Mouse (Mus musculus) liver, embryonic 16.5 days (tissue): ENCODE results near the gene Dscaml1. TPM values are rescaled to one million over a fixed set of nuclear protein-coding genes. Genes with fewer than 3 reads are reported as not detected.

Experiments
- ATAC-seq: fragments of 200-750 bp; cut with Nextera tagmentation; 2 replicates; pipeline ENCODE4 v1.8.0; 2017; ENCODE audit warnings: low read depth, mild to moderate bottlenecking, moderate number of reproducible peaks, moderate library complexity
- H3K27ac ChIP-seq: fragments of 300-500 bp; sonication (generic); 2 replicates; pipeline ENCODE4 v1.5.1; 2014; ENCODE audit warnings: mild to moderate bottlenecking, low read length
- H3K27me3 ChIP-seq: fragments of 300-500 bp; sonication (generic); 2 replicates; pipeline ENCODE4 v1.6.1; 2014; ENCODE audit warnings: low read depth, low read length, mixed read lengths; ENCODE audit not compliant: control insufficient read depth, insufficient read depth
- H3K36me3 ChIP-seq: fragments of 300-500 bp; sonication (generic); 2 replicates; pipeline ENCODE4 v1.6.1; 2014; ENCODE audit warnings: mild to moderate bottlenecking; ENCODE audit not compliant: control insufficient read depth, insufficient read depth
- H3K4me1 ChIP-seq: fragments of 300-500 bp; sonication (generic); 2 replicates; pipeline ENCODE4 v1.6.1; 2014; ENCODE audit warnings: low read depth, low read length, mixed read lengths; ENCODE audit not compliant: control insufficient read depth
- H3K4me2 ChIP-seq: fragments of 300-500 bp; sonication (generic); 2 replicates; pipeline ENCODE4 v1.6.1; 2014; ENCODE audit warnings: low read depth, low read length, mixed read lengths
- H3K4me3 ChIP-seq: fragments of 300-500 bp; sonication (generic); 2 replicates; pipeline ENCODE4 v1.5.1; 2014; ENCODE audit warnings: low read depth, mild to moderate bottlenecking, low read length
- H3K9ac ChIP-seq: fragments of 300-500 bp; sonication (generic); 2 replicates; pipeline ENCODE4 v1.6.1; 2014; ENCODE audit warnings: low read depth, low read length
- H3K9me3 ChIP-seq: fragments of 300-500 bp; sonication (generic); replicated peaks from 2 replicates; pipeline ENCODE4 v1.6.1; 2016; ENCODE audit warnings: low read length; ENCODE audit not compliant: control insufficient read depth
- WGBS: fragments of 180-500 bp; shearing (Covaris S2); extraction: QIAGEN DNeasy Blood & Tissue Kit; methylation state at CpG from one replicate; pipeline ENCODE4 v1.1.7; 2014; ENCODE audit not compliant: insufficient replicate concordance; 5-methylcytosine and 5-hydroxymethylcytosine counted together
- polyA plus RNA-seq: library from polyadenylated mRNA; unstranded; fragments of >200 nt; fragmentation: Nextera tagmentation; extraction: Ambion mirVana; gene quantifications from 2 replicates; pipeline ENCODE4 v1.2.1, GENCODE M21; 2015

Dscaml1 gene
- polyA plus RNA-seq, 1 experiment from 2014 or later: not detected

DNA sequence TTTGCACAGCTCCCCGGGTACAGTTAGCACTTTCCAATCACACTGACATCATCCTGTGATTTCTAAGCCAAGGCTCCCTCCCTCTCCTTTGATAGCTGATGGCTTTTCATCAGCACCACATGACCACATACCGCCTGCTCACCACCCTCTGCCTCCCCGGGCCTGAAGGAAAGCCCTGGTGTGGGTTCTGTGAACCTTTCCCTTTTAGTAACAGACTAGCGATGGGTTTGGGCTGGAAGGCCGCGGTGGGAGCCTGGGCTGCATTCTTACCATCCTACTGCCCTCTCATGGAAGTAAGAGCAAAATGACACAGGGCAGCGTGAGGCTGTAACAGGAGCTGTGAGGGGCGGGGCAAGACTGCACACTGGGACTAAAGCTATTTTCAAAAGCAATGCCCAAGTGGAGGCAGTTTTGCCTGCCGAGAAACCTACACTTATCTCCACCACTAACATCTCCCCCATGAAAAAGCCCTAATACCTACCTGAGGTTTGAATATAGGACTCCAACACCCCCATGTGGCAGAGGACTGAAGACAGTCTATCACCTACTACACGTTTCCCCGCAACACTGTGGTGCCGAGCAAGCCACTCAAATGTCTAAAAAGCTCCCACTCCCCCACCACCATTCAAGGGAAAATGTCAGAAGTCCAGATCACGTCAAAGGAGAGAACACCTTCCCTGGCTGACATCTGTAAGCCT lies 372.2 kb downstream of the Dscaml1 start:
- WGBS: 42% methylated on average over 13 of the region's 13 CpGs
- no peak overlapping the region for H3K27ac ChIP-seq
- no peaks in the 10 kb centered on the region for H3K9me3 ChIP-seq
- no peaks in the 10 kb centered on the region for H3K27me3 ChIP-seq
- ATAC-seq: no peak
- H3K36me3 ChIP-seq: peaks cover 3% of the 10 kb centered on the region
- peaks cover 15% of the 10 kb centered on the region for H3K4me1 ChIP-seq
- no peak overlapping the region for H3K4me3 ChIP-seq
- no peak overlapping the region for H3K9ac ChIP-seq
- no peak overlapping the region for H3K4me2 ChIP-seq

DNA sequence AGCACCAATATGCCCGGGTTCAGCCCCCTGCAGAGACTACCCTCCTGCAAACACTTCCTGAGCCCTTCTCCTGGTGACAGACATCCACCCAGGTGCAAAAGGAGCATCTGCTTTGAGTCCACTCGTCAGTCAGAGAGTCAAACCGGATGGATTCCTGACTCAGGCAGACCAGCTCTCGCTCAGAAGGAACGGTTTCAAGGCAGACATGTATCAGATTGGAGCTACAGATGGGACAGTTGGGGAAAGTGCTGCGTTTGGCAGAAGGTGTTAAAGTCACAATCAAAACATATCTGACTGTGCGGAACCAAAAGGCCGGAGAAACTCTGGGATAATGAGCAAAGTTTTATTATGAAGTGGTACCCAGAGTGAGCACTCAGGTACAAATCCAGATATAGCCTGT lies 373.0 kb downstream of the Dscaml1 start:
- H3K4me1 ChIP-seq: peaks cover 20% of the 10 kb centered on the region
- H3K27me3 ChIP-seq: no peaks in the 10 kb centered on the region
- no peak overlapping the region for H3K4me2 ChIP-seq
- H3K36me3 ChIP-seq: no peaks in the 10 kb centered on the region
- no peak for ATAC-seq
- H3K27ac ChIP-seq: no peak overlapping the region
- H3K9me3 ChIP-seq: no peaks in the 10 kb centered on the region
- WGBS: 75% methylated on average over 8 of the region's 8 CpGs
- H3K9ac ChIP-seq: no peak overlapping the region
- H3K4me3 ChIP-seq: no peak overlapping the region

Other genes with a start within 250 kb of the Dscaml1 start
- gene BC049352, start 244.6 kb upstream of the Dscaml1 start, polyA plus RNA-seq: 0.05 and 0.09 TPM in 2 replicates
- gene Tmprss4, start 222.5 kb upstream of the Dscaml1 start, polyA plus RNA-seq: 0.06 and 0.37 TPM in 2 replicates
- 1.9 and 2.7 TPM in 2 replicates for gene Il10ra, start 157.5 kb upstream of the Dscaml1 start, polyA plus RNA-seq
- not detected in 2 replicates for gene Tmprss13, start 107.5 kb upstream of the Dscaml1 start, polyA plus RNA-seq
- 1.3 and 2.2 TPM in 2 replicates for gene Fxyd6, start 56.4 kb upstream of the Dscaml1 start, polyA plus RNA-seq
- 0.41 and 0.89 TPM in 2 replicates for gene Fxyd2, start 27.0 kb upstream of the Dscaml1 start, polyA plus RNA-seq